Mouse (Mus musculus): ENCODE data around the gene Rhog. TPM values are rescaled to one million over a fixed set of nuclear protein-coding genes. Genes with fewer than 3 reads are reported as not detected.

The Rhog gene
- 66.6 and 68.0 TPM in 2 replicates for polyA plus RNA-seq (2014; fragmentation: Nextera tagmentation; extraction: Ambion mirVana)

DNA sequence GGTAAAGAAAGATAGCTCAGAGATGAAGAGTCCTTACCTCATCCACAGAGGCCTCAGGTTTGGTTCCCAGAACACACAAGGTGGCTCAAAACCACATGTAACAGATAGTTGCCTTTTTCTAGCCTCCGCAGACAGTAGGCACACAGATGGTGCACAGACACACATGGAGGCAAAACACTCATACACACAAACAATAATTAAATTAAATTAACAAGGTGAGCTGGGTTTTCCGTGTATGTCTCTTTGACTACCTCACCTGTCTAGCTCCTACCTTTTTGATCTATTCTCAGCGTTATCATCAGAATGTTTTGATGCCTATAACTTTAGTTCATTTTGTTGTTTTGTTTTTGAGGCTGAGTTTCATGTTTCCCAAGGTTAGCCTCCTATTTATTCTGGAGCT is at the start of gene Rhog:
TSS of gene Rhog (minus strand) at position 101 of the 400 bp plus-strand sequence.
- H3K27ac ChIP-seq (replicated peaks; ENCODE audit: low read depth, low read length), result no peak within 1 kb of the TSS
- DNase-seq (ENCODE audit: low spot score) (no peak), ATAC-seq (ENCODE audit: low read depth) (no peak)
- 78% methylated on average over 3 of the region's 3 CpGs for WGBS
- no peak within 1 kb of the TSS for H3K9ac ChIP-seq (ENCODE audit: low read depth, low read length)
- H3K9me3 ChIP-seq (ENCODE audit: control insufficient read depth, low read length), result no peaks in the 10 kb centered on the region
- no peak within 1 kb of the TSS for H3K4me3 ChIP-seq (ENCODE audit: low read depth, low read length)
- no peaks in the 10 kb centered on the region for H3K36me3 ChIP-seq (ENCODE audit: control insufficient read depth, insufficient read depth, low read length)
- no peaks in the 10 kb centered on the region for H3K4me1 ChIP-seq (ENCODE audit: control insufficient read depth, insufficient read depth, low read length)
- H3K4me2 ChIP-seq (ENCODE audit: low read depth, low read length), result no peak within 1 kb of the TSS
- no peaks in the 10 kb centered on the region for H3K27me3 ChIP-seq (replicated peaks; ENCODE audit: control insufficient read depth, insufficient read depth, low read length)

DNA sequence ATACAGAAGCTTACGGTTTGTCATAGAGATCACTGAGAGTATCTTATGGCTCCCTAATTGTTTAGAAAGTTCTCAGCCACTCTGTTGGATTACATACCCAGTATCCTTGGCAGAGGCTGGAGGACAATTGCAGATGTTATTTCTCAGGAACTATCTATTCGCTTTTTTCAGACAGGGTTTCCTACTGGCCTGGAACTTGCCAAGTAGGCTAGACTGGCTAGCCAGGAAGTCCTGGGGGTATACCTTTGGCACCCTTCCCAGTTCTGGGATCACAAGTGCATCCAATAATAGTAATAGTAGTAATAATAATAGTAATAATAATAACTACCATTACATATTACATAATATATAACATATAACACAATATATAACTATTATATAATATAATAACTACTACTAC is 49.7 kb upstream of the Rhog start:
- Histone ChIP-seq H3K4me1 (ENCODE audit: control insufficient read depth, insufficient read depth, low read length) (no peaks in the 10 kb centered on the region), H3K4me2 (ENCODE audit: low read depth, low read length) (no peak overlapping the region), H3K27me3 (replicated peaks; ENCODE audit: control insufficient read depth, insufficient read depth, low read length) (no peaks in the 10 kb centered on the region), H3K9me3 (ENCODE audit: control insufficient read depth, low read length) (no peaks in the 10 kb centered on the region), H3K36me3 (ENCODE audit: control insufficient read depth, insufficient read depth, low read length) (no peaks in the 10 kb centered on the region), H3K9ac (ENCODE audit: low read depth, low read length) (no peak overlapping the region), H3K4me3 (ENCODE audit: low read depth, low read length) (no peak overlapping the region), H3K27ac (replicated peaks; ENCODE audit: low read depth, low read length) (no peak overlapping the region)
- WGBS, result 87% methylated on average over 2 of the region's 2 CpGs
- ATAC-seq (ENCODE audit: low read depth) (no peak), DNase-seq (ENCODE audit: low spot score) (no peak)

DNA sequence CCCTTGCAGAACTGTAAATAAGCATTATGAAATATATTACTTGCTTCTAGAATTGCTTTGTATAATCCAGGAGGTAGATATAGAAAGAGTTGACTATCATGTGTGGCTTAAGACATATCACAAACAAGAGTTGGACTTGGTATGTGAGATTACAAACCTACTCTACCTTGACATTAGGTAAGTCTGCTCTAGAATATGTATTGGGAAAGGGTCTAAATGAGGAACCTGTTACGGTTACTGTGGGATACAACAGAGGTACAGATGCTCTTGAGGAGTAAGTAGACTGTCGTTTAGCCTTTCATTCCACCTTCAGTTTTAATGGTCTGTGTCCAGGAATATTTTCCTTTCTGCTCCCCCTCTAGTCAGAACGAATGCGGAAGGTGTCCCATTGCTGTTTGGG is 46.6 kb upstream of the Rhog start:
- Histone ChIP-seq H3K27me3 (replicated peaks; ENCODE audit: control insufficient read depth, insufficient read depth, low read length) (no peaks in the 10 kb centered on the region), H3K4me2 (ENCODE audit: low read depth, low read length) (no peak overlapping the region), H3K9ac (ENCODE audit: low read depth, low read length) (no peak overlapping the region), H3K4me3 (ENCODE audit: low read depth, low read length) (no peak overlapping the region), H3K27ac (replicated peaks; ENCODE audit: low read depth, low read length) (no peak overlapping the region), H3K36me3 (ENCODE audit: control insufficient read depth, insufficient read depth, low read length) (no peaks in the 10 kb centered on the region), H3K4me1 (ENCODE audit: control insufficient read depth, insufficient read depth, low read length) (no peaks in the 10 kb centered on the region), H3K9me3 (ENCODE audit: control insufficient read depth, low read length) (no peaks in the 10 kb centered on the region)
- ATAC-seq (ENCODE audit: low read depth) (no peak), DNase-seq (ENCODE audit: low spot score) (no peak)
- 93% methylated on average over 4 of the region's 4 CpGs for WGBS

DNA sequence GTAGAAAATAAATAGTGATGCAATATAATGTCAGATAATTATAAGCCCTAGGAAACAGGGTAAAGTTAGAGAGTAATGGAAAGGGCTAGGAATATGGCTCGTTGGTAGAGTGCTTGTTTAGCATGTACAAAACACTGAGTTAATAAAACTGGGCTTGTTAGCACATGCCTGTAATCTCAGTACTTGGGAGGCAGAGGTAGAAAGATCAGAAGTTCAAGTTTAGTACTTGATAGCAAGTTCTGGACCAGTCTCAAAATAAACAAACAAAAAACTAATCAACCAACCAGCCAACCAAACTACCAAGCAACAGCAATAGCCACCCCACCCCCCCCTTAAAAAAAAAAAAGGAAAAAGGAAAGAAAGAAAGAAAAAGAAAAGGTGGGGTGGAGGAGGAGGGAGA is 44.9 kb upstream of the Rhog start:
- no peaks in the 10 kb centered on the region for H3K27me3 ChIP-seq (replicated peaks; ENCODE audit: control insufficient read depth, insufficient read depth, low read length)
- H3K4me2 ChIP-seq (ENCODE audit: low read depth, low read length), result no peak overlapping the region
- WGBS, result 72% methylated on average over 1 of the region's 1 CpGs
- no peaks in the 10 kb centered on the region for H3K9me3 ChIP-seq (ENCODE audit: control insufficient read depth, low read length)
- no peak overlapping the region for H3K9ac ChIP-seq (ENCODE audit: low read depth, low read length)
- ATAC-seq (ENCODE audit: low read depth) (no peak), DNase-seq (ENCODE audit: low spot score) (no peak)
- no peaks in the 10 kb centered on the region for H3K36me3 ChIP-seq (ENCODE audit: control insufficient read depth, insufficient read depth, low read length)
- no peak overlapping the region for H3K4me3 ChIP-seq (ENCODE audit: low read depth, low read length)
- no peaks in the 10 kb centered on the region for H3K4me1 ChIP-seq (ENCODE audit: control insufficient read depth, insufficient read depth, low read length)
- no peak overlapping the region for H3K27ac ChIP-seq (replicated peaks; ENCODE audit: low read depth, low read length)

DNA sequence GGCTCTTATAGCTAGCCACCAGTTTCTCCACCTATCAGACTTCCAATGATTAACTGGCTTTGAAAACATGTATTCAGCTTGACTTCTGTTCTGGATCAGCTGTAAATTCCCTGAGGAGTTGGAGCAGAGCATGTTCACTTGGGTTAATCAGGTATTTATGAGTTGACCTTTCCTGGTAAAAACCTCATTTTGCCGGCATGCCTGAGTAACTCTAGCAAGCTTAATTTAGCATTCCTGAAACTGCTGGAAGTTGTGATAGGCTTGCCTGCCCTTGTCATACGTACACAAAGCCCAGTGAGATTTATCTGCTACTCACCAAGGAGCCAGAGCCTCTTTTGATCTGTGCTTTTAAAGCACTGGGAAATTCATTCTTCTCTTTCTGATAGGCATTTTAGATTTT is 37.4 kb upstream of the Rhog start:
- no peak overlapping the region for H3K9ac ChIP-seq (ENCODE audit: low read depth, low read length)
- no peaks in the 10 kb centered on the region for H3K27me3 ChIP-seq (replicated peaks; ENCODE audit: control insufficient read depth, insufficient read depth, low read length)
- no peak overlapping the region for H3K4me3 ChIP-seq (ENCODE audit: low read depth, low read length)
- H3K4me2 ChIP-seq (ENCODE audit: low read depth, low read length), result no peak overlapping the region
- WGBS, result 23% methylated on average over 2 of the region's 2 CpGs
- DNase-seq (ENCODE audit: low spot score), result no peak
- ATAC-seq (ENCODE audit: low read depth), result no peak
- H3K4me1 ChIP-seq (ENCODE audit: control insufficient read depth, insufficient read depth, low read length), result no peaks in the 10 kb centered on the region
- H3K36me3 ChIP-seq (ENCODE audit: control insufficient read depth, insufficient read depth, low read length), result no peaks in the 10 kb centered on the region
- H3K9me3 ChIP-seq (ENCODE audit: control insufficient read depth, low read length), result 0 out of 2 replicates have a peak, but pooled peaks cover 3% of the 10 kb centered on the region
- H3K27ac ChIP-seq (replicated peaks; ENCODE audit: low read depth, low read length), result no peak overlapping the region

DNA sequence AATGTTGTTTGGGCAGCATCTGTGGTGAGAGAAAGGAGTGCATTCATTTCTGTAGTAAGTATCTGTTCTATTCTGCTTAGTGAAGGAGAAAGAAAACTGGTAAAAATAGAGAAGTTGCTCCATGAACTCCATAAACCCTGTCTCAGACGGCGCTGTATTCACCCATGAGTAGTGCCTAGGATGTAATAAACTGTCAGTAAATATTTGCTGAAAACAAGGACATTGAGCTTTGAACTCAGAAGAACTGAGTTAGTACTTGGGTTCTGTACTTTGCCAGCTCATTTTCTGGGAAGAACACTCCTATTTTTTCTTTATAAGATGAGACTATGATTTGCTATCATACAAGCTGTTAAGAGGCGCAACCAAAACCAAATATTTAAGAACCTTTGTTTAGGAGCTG is 36.4 kb upstream of the Rhog start:
- WGBS, result 87% methylated on average over 3 of the region's 3 CpGs
- Histone ChIP-seq H3K9ac (ENCODE audit: low read depth, low read length) (no peak overlapping the region), H3K27me3 (replicated peaks; ENCODE audit: control insufficient read depth, insufficient read depth, low read length) (no peaks in the 10 kb centered on the region), H3K9me3 (ENCODE audit: control insufficient read depth, low read length) (0 out of 2 replicates have a peak, but pooled peaks cover 3% of the 10 kb centered on the region), H3K36me3 (ENCODE audit: control insufficient read depth, insufficient read depth, low read length) (no peaks in the 10 kb centered on the region), H3K27ac (replicated peaks; ENCODE audit: low read depth, low read length) (no peak overlapping the region), H3K4me3 (ENCODE audit: low read depth, low read length) (no peak overlapping the region), H3K4me2 (ENCODE audit: low read depth, low read length) (no peak overlapping the region), H3K4me1 (ENCODE audit: control insufficient read depth, insufficient read depth, low read length) (no peaks in the 10 kb centered on the region)
- DNase-seq (ENCODE audit: low spot score) (no peak), ATAC-seq (ENCODE audit: low read depth) (no peak)

DNA sequence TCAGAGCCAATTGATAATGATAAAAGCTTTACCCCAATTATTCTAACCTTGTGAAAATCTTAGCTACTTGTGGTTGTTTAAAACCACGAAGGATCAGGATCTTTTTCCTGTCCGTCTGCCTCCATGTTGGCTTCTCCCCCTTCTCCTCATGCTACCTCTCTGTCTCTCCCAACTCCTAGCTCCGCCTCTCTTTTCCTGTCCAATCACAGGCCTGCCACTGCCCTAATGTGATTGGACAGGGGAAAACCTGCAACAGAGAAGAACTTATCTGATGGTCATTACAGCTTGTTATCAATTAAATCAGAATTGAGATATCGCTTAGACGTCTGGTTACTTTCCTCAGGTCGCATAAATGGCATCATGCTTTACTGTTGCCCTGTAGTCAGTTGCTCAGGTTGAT is 33.6 kb upstream of the Rhog start:
- Histone ChIP-seq H3K27ac (replicated peaks; ENCODE audit: low read depth, low read length) (no peak overlapping the region), H3K9ac (ENCODE audit: low read depth, low read length) (no peak overlapping the region), H3K4me2 (ENCODE audit: low read depth, low read length) (no peak overlapping the region), H3K4me1 (ENCODE audit: control insufficient read depth, insufficient read depth, low read length) (no peaks in the 10 kb centered on the region), H3K9me3 (ENCODE audit: control insufficient read depth, low read length) (0 out of 2 replicates have a peak, but pooled peaks cover 3% of the 10 kb centered on the region), H3K27me3 (replicated peaks; ENCODE audit: control insufficient read depth, insufficient read depth, low read length) (no peaks in the 10 kb centered on the region), H3K4me3 (ENCODE audit: low read depth, low read length) (no peak overlapping the region), H3K36me3 (ENCODE audit: control insufficient read depth, insufficient read depth, low read length) (no peaks in the 10 kb centered on the region)
- ATAC-seq (ENCODE audit: low read depth) (no peak), DNase-seq (ENCODE audit: low spot score) (no peak)
- WGBS, result 82% methylated on average over 6 of the region's 6 CpGs

DNA sequence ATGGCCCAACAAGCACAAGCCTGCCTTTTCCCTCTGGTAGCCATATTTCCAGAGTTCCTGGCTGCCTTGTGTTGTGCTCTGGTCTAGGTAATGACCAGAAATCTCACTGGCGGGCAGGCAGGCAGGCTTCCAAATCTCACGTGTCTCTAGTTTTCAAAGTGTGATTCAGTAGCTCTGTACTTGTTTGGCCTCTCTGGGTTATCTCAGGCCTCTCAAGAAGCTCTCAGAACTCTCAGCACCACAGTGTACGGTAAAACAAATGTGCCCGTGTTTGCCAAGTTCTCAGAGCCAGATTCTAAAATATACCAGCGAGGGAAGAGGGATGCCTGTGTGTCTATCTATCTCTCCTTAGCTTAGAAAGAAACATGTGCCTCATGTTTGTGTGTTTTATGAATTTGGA is 26.4 kb upstream of the Rhog start:
- DNase-seq (ENCODE audit: low spot score) (no peak), ATAC-seq (ENCODE audit: low read depth) (no peak)
- H3K4me3 ChIP-seq (ENCODE audit: low read depth, low read length), result no peak overlapping the region
- no peaks in the 10 kb centered on the region for H3K9me3 ChIP-seq (ENCODE audit: control insufficient read depth, low read length)
- H3K27ac ChIP-seq (replicated peaks; ENCODE audit: low read depth, low read length), result no peak overlapping the region
- H3K4me2 ChIP-seq (ENCODE audit: low read depth, low read length), result no peak overlapping the region
- no peaks in the 10 kb centered on the region for H3K36me3 ChIP-seq (ENCODE audit: control insufficient read depth, insufficient read depth, low read length)
- H3K4me1 ChIP-seq (ENCODE audit: control insufficient read depth, insufficient read depth, low read length), result no peaks in the 10 kb centered on the region
- H3K9ac ChIP-seq (ENCODE audit: low read depth, low read length), result no peak overlapping the region
- 76% methylated on average over 5 of the region's 5 CpGs for WGBS
- H3K27me3 ChIP-seq (replicated peaks; ENCODE audit: control insufficient read depth, insufficient read depth, low read length), result no peaks in the 10 kb centered on the region

DNA sequence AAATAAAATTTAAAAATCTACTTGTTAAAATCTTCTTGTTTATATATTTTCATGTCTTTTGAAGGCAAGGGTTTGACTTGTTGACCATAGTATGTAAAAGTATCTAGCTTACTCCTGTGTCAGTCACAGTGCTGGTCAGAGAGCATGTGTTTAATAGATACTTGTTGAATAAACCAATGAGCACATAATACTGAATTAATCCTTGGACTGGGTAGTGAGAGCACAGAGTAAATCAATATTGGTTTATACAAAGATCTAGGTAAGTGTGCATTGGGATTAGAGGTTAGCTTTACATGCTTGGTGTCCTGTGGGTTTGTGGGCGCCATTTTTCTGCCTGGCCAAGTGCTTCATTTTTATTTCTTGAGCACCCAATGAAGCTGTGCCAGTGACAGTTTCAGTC is 25.5 kb upstream of the Rhog start:
- Histone ChIP-seq H3K36me3 (ENCODE audit: control insufficient read depth, insufficient read depth, low read length) (no peaks in the 10 kb centered on the region), H3K4me2 (ENCODE audit: low read depth, low read length) (no peak overlapping the region), H3K27me3 (replicated peaks; ENCODE audit: control insufficient read depth, insufficient read depth, low read length) (no peaks in the 10 kb centered on the region), H3K9ac (ENCODE audit: low read depth, low read length) (no peak overlapping the region), H3K4me3 (ENCODE audit: low read depth, low read length) (no peak overlapping the region), H3K9me3 (ENCODE audit: control insufficient read depth, low read length) (no peaks in the 10 kb centered on the region), H3K27ac (replicated peaks; ENCODE audit: low read depth, low read length) (no peak overlapping the region), H3K4me1 (ENCODE audit: control insufficient read depth, insufficient read depth, low read length) (no peaks in the 10 kb centered on the region)
- DNase-seq (ENCODE audit: low spot score), result no peak
- 91% methylated on average over 1 of the region's 1 CpGs for WGBS
- no peak for ATAC-seq (ENCODE audit: low read depth)

All from embryonic facial prominence, embryonic 14.5 days (tissue).